Mouse (Mus musculus) kidney, adult 2 months (tissue): ENCODE results near the gene Myo6.

Experiments
- CTCF ChIP-seq: fragments of 200-500 bp; conservative IDR thresholded peaks from 2 replicates; pipeline ENCODE4 v1.5.1; 2011; ENCODE audit warnings: low read depth, mild to moderate bottlenecking, control low read depth, low read length, moderate library complexity, mixed read lengths; ENCODE audit not compliant: insufficient read depth, insufficient read length
- POLR2A ChIP-seq: fragments of 200-500 bp; IDR thresholded peaks from one replicate; pipeline ENCODE4 v1.6.1; 2011; ENCODE audit warnings: low read depth, low read length, control low read depth

- no peak for TF ChIP-seq POLR2A
- no peak for TF ChIP-seq CTCF
Measured at GRCm38 (mm10) chr9:80338026-80338425, 173.2 kb downstream of the Myo6 start.
